Mouse (Mus musculus): Measurements from ENCODE around the gene Slc9a9. TPM values are rescaled to one million over a fixed set of nuclear protein-coding genes. Genes with fewer than 3 reads are reported as not detected.

Slc9a9 gene
- total RNA-seq, 1 experiment from 2014 or later = 2.3 TPM

DNA sequence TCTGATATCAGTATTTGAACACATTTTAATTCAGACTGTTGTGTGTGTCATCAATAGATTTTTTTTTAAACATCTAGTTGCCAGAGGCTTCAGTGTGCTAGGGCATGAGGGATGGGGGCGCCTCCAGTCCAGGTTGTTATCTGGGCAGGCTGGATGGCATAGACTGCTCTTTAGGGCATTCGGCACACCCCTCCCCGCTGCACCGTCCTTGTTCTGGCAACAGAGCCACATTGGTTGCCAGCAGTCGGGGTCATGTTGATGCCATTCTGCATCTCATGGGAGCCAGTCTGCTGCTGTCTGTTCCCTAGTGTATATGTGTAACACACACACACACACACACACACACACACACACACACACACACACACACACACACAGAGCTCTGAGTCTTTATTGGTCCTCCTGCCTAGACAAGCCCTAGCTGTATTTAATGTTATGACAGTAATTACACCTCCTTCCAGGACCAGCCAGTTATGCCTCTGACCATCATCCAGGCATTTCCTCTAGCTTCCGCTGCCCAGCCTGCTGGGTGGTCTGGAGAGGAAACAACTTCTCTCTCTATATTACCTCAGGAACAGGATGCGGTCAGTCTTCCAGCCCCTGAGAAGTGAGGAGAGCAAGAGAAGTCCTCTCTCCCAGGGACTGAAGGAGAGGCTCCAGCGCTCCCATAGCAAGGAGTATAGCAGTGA lies 63.0 kb downstream of the Slc9a9 start:
- DNase-seq = peak; percentile 27

DNA sequence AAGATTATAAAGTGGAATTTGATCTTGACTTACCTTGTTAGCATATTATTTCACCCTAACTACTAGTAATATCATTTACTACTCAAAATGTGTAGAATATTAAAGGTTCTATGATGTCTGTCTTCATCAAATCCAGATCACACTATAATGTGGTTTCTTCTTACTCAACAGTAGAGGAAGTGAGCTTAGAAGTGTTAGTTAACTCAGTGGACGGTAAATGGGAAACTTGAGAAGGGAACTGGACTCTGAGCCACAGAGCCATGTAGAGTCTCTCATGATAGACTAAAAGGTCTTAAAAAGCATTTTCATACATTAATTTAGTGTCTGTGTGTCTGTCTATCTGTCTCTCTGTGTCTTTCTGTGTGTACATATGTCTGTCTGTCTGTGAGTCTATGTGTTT lies 64.6 kb downstream of the Slc9a9 start:
- no peak for DNase-seq

DNA sequence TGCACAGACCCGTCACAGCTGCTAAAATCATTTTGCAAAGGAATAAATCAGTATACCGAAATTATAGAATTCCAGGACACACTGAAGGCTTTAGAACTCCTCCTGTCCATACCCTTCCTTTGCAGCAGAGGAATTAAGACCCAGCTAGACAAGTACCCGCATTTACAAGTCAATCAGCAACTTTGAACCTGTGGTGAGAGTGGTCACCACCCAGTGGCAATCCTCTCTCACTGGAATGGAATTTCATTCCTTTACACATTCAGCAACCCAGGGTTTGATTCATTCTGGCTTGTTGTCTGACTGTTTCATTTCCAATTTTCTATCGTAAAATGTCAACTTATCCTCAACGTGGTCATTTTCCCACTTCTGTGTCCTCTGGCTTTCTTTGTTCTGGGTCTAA lies 67.5 kb downstream of the Slc9a9 start:
- no peak for DNase-seq

DNA sequence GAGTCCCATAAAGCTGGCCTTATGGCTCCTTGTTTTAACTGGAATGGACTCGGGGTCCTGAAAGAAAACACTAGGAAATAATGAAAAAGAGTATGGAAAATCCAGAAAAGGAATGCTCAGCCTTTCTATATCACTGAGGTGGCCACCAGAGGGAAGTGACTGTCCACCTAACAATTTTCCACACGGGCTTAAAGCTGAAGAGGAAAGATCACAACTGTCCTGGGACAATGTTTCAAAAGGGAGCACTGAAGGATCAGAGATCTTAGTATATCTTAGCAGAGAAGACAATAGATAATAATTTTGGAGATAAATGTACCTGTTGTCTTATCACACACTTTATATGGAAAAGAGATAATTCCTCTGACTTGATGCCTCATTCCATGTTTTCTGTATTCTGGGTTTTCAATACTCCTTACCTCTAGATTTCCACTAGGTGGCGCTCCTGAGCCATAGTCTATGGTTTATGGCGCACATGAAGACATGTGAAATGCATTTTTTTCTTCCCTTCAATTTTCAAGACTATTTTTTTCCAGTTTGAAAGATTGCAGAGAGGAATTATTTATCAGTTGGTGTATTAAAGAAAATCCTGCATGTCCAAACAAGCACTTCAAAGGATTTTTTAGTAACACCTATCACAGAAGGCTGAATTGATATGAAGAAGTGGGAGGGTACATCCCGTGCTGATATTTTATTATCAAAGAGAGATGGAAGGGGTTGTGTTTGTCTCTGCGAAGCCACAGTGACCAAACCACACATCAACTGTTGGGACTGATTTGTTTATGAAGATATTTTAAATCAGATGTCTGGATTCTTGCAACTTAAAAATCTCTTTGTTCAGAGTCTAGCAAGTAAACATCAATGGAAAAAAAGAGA lies 69.1 kb downstream of the Slc9a9 start:
- peak; percentile 86 for DNase-seq

DNA sequence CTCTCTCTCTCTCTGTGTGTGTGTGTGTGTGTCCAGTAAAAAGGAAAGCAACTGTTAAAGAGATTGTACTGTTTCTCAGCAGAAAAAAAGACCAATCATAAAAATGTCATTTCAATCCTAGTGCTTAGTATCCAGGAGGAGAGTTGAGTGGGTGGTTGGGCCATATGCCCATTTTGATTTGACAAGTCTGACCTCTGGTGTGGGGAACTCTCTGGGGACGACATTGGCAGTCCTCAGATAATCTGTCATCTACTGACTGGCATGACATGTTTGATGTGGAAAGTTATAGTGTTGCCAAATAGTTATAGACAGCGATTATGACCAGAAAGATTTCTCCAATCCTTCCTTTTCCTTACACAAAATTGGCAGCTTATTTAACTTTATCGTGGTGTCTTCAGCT lies 71.1 kb downstream of the Slc9a9 start:
- DNase-seq = peak; percentile 59

DNA sequence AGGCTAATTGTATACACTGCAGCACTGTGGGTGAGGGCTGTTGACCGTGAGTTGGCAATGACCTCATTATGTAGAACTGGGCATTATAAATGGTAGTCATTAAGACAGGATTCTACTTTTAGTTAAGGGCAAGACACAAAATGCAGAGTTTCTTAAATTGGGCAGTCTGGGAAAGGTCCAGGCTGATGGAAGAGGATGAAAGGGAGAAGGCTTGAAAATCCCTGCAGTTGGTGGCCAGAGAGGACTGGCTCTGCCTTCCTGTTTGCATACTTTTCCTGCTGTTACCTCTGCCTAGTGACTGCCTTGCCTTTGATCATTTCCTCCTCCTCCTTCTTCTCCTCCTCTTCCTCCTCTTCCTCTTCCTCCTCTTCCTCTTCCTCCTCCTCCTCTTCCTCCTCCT lies 73.6 kb downstream of the Slc9a9 start:
- DNase-seq = no peak

DNA sequence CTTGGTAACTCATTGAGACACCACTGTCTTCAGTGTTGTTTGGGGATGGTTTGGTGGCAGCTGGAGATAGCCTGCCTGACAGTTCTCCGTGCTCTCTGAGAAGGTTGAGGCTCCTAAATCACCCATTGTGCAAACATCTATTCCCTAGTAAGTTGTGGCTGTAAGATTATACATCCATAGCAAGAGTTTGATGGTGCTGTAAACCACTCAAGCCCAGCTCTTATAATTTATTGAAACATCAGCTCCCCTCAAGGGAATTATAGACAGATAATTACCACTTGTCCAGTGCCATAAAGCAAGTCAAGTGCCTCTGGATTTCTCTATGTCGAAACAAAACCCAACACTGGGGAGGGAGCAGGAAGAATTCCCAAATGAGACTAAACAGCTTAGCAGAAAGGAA lies 78.8 kb downstream of the Slc9a9 start:
- no peak for DNase-seq

DNA sequence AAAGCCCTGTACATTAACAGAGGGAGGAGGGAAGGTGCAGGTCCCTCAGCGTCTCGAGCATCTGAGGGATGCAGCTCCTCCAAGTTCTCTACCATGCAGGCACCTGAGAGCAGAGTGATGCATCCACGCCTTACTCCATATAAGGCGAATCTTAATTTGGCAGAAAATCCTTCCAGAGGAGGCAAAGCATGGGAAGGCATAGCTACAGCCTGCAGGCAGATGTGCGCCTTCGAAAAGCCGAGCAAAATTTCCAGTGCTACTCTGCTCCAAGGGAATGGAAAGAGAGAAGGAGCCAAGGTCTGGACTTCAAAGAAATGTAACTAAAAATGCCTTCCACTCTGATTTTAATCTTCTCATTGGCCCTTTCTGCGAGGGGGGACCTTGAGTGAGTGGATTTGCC lies 80.5 kb downstream of the Slc9a9 start:
- peak; percentile 10 for DNase-seq

DNA sequence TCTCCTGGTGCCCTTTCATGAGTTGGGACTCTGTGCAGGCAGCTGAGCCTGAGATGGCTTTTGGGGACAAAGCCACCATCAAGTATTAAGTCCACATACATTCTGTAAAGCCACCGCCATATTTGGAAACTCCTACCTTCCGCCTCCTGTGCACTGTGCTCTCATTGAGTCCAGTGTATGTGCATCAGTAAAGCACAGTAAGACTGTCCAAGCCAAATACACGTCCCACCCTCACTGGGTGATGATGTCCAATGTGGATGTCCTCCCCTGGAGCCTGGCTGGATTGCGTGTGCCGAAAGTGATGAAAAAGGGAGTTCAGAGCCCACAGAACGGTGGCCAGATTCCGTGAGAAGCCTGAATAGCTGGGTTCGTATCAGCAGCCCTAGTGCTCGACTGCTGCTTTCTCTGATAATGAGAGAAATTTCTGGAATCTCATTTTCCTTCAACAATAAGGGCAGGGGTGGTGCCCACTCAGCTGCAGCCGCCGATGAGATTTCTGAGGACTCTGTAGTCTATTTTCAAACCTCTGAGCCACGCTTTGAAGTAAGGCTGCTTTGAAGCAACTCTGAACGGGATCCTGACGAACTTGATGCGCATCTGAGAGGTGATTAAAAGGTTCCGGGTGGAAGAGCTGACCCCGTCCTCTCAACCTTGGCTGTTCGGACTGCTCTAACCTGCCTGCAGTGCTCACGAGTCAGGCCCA lies 81.4 kb downstream of the Slc9a9 start:
- DNase-seq = no peak

DNA sequence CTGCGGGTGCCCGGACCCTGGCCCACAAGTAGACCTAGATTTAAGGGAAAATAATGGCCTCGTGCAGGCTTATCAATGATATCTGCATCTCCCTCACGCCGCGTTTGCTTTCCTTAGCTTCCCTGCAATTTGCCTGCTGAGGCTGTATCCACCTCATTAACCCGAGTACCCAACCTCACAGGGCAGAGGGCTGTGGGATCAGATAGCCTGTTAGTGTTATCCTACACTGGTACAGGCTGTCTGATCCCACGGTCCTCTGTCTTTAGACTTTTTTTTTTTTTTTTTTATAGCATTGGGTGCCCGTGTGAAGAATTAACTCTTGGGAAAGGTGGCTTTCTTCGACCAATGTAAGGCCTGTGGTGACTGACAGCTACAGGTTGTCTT lies 81.9 kb downstream of the Slc9a9 start:
- DNase-seq = no peak

DNA sequence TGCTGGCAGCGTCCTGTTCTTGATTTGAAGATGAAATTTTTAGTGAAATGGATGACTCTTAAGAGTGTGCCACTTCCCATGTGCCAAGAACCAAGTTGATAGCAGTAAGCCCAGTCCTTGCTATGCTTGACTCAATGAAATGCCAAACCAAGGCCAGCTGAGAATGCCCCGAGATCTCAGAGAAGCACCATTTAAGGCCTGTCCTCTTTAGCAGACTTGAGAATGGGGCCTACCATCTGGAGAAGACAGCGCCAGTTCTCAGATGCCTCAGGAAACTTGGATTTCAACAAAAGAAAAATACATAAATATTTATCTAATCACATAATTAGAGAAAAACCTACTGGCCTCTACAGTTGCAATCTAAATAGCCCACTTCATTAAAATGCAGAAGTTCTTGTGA lies 82.4 kb downstream of the Slc9a9 start:
- DNase-seq = no peak

DNA sequence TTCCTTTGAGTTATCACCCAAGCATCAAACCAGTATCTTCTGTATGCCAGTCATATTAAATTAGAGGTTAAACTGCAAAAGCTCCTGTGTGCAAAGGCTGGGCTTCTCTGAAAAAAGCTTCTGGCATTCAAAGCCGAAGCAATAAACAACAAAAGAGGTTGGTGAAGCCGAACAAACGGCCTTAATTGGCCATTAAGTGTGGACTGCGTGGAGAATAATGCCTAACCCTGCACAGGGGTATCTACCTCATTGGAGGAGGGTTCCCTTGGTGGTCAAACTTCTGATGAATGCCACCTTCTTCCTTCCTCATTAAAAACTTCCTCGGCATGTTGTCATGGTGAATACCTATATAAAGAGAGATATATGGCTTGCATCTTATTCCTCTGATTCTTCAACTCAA lies 90.2 kb downstream of the Slc9a9 start:
- no peak for DNase-seq

DNA sequence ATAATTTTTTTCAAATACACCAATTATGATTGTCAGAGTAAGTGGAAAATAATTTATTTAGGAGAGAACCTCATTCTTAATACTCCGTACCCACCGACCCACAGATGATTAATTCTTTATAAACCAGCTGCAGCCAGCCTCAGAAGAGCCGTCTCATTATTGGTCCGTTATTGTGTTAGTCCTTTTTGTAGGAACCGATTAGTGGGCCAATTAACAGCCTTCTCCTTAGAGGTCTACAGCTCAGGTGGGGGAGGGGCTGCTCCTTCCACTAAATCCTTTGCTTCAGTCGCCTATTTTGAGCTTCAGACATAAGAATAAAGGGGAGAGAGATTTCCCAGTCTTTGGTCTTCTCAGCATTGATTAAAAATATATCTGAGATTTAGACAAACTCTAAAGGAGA lies 98.4 kb downstream of the Slc9a9 start:
- DNase-seq = no peak

DNA sequence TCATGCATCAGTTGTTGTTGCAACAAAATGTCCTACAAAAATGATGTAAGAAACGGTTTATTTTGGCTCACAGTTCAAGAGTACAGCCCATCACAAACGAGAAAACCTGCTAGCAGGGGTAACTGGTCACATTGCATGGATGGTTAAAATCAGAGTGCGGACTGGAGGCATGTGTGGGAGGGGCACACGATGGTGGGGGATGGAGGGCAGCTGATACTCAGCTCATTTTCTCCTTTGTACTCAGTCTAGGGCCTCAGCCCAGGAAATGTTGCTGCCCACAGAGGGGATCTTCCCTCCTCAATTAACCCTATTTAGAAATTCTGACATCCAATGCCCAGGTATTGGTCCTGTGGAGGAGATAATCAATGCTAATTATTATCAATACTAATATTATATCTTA lies 98.8 kb downstream of the Slc9a9 start:
- DNase-seq = no peak

DNA sequence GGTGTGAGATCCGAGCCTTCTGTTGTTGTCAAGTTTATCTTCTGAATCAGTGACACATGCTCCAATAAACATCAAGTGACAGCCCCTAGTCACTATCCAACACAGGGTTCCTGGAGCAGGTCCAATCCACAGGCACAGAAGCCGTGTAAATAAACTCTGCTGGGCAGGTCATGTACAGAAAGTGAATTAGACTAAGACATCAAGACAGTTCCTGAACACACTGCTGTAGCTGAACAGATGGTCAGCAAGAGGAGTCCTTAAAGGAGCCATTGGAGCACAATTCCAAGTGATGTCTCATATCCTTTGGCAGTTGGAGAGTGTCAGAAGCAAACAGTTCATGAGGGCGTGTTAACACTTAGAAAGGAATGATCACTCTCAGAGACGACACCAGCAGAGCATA lies 103.6 kb downstream of the Slc9a9 start:
- DNase-seq = no peak

DNA sequence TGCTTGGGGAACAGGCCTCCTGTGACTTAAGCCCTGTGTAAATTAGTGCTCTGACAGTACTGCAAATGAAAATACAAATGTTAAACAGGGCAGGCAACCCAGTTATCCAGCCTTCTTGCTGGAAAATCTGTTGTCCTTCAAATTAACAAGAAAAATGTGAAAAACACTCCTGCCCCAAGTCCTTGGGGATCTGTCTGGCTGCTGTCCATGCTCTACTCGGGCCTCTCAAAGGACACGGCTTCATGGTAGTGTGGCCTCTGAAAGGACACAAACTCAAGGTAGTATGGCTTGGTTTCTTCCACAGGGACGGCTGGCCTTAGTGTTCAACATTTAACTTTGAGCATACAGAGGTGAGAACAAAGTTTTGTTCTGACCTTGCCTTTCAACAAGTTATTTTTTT lies 118.6 kb downstream of the Slc9a9 start:
- DNase-seq = peak; percentile 71

DNA sequence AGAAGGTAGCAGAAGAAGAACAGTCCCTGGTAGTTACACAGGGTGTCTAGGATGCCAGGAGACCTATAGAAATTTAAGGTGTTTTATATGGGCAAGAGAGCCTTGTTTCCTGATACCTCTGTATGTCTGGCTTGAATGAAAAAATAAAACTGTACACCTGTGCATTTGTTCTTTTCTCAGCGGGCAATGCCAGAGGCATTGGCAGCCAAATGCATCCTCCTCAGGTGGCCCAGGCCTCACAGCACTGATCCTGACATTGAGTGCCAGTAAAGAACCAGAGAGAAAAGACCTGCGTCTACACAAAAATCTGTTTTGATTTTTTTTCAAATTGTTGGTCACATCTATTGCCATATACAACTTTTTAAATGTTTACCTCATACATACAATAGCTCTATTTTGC lies 121.3 kb downstream of the Slc9a9 start:
- DNase-seq = no peak

DNA sequence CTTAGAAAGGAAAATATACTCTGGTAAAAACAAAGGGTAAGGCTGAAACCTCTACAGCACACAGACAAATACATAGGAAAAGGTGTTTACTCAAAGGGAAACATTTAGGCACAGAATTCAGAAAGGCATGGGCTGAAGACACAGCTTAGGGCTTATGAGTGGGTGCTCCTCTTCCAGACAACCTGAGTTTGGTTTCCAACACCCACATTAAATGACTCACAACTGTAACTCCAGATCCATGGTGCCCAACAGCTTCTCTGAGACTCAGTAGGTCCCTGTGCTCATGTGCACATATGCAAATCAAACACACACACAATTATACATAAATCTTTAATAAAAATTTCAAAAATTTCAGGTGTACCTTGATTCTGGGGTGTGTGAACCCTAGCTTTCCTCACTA lies 133.4 kb downstream of the Slc9a9 start:
- no peak for DNase-seq

DNA sequence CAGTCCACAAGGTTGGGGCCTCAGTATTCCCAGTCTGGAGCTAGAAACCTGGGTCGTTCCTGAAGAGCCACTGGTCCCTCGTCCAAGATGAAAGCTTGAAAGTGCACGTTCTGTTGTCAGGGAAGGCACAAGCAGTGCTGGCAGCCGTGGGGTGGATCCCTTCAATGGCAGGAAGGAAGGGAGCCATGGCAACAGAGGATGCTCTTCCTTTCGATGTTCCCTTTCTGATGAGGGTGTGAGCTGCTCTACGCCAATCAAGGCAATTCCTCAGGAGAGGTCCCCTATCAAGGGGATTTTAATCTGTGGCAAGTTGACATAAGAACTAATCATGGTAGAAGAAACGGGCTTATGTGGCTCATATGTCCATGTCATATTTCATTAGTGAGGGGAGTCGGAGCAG lies 135.8 kb downstream of the Slc9a9 start:
- DNase-seq = no peak

DNA sequence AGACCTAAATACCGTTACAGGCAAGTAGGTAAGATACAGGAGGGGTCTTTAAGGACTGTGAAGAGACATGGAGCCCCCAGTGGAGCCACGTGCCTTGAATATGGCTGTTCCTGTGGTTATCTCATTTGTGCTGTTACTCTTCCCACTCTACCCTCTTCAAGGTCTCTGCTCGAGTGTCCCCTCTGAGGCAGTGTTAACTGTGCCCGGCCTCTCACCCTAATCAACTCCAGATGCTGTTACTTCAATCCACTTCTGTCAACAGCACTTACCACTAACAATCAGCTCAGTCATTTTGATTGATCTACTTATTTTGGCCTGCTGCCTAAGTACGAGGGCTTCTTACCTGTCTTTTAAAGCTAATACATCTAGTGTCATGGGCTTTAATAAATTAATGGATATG lies 145.8 kb downstream of the Slc9a9 start:
- no peak for DNase-seq

DNA sequence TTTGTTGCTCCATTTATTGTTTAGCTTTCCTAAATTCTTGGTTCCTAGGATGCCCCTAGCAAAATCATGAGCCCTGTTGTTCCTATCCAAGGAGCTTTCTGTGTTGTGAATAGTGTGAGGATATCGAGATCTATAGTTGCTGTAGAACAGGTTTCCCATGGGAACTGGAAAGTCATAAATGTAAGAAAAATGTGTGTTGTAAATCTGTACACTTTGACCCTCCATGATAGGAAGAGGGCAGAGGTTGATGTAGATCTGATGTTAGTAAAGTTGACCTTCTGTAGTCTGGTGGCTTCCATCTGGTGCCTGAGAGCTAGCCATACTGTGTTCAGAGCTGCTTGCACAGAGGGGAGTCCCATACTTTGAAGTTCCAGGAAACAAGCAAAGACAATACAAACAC lies 151.6 kb downstream of the Slc9a9 start:
- no peak for DNase-seq

DNA sequence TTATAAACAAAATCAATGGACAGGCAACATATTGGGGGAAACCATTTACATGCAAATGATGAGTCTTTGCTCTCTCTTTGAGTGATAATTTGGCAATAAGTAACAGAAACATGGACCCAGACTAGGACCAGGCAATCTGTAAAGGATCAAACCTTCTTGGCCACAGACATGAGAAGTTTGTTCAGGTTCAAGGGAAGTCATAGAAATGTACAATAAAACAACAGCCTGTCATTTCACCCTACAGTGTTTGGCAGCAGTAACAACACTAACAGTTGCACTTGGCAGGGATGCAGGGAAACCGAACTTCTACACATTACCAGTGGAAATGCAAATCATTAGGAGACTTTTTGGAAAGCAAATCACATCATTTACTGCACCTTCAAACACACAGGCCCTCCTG lies 164.1 kb downstream of the Slc9a9 start:
- no peak for DNase-seq

DNA sequence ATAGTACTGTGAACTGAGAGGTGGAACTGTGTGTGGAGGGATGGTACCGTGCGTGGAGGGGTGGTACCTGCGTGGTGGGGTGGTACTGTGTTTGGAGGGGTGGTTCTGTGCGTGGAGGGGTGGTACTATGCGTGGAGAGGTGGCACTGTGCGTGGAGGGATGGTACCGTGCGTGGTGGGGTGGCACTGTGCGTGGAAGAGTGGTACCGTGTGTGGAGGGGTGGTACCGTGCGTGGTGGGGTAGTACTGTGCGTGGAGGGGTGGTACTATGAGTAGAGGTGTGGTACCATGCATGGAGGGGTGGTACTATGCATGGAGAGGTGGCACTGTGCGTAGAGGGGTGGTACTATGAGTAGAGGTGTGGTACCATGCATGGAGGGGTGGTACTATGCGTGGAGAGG lies 167.7 kb downstream of the Slc9a9 start:
- no peak for DNase-seq
